Mouse (Mus musculus) stomach, embryonic 14.5 days (tissue): Measurements from ENCODE around the gene Gm33543. TPM values are rescaled to one million over a fixed set of nuclear protein-coding genes. Genes with fewer than 3 reads are reported as not detected.

Experiments used
- ATAC-seq: fragments of 200-750 bp; cut with Nextera tagmentation; 2 replicates; pipeline ENCODE4 v1.8.0; 2017; ENCODE audit warnings: low read depth, moderate TSS enrichment; ENCODE audit not compliant: insufficient number of reproducible peaks, insufficient read depth, low FRiP score
- H3K27ac ChIP-seq: fragments of 300-500 bp; sonication (generic); 2 replicates; pipeline ENCODE4 v1.5.1; 2014; ENCODE audit warnings: mild to moderate bottlenecking, low read length, moderate library complexity, mixed read lengths
- H3K27me3 ChIP-seq: fragments of 300-500 bp; sonication (generic); 2 replicates; pipeline ENCODE4 v1.6.1; 2014; ENCODE audit warnings: low read length, control low read depth, mixed read lengths; ENCODE audit not compliant: control insufficient read depth, insufficient read depth
- H3K36me3 ChIP-seq: fragments of 300-500 bp; sonication (generic); 2 replicates; pipeline ENCODE4 v1.6.1; 2014; ENCODE audit warnings: mild to moderate bottlenecking, control low read depth, low read length, moderate library complexity, mixed read lengths; ENCODE audit not compliant: control insufficient read depth, insufficient read depth
- H3K4me1 ChIP-seq: fragments of 300-500 bp; sonication (generic); 2 replicates; pipeline ENCODE4 v1.6.1; 2014; ENCODE audit warnings: low read length, control low read depth, mixed read lengths; ENCODE audit not compliant: control insufficient read depth, insufficient read depth
- H3K4me2 ChIP-seq: fragments of 300-500 bp; sonication (generic); replicated peaks from 2 replicates; pipeline ENCODE4 v1.6.1; 2014; ENCODE audit warnings: low read depth, low read length, control low read depth
- H3K4me3 ChIP-seq: fragments of 300-500 bp; sonication (generic); 2 replicates; pipeline ENCODE4 v1.5.1; 2014; ENCODE audit warnings: low read depth, low read length, control low read depth
- H3K9ac ChIP-seq: fragments of 300-500 bp; sonication (generic); replicated peaks from 2 replicates; pipeline ENCODE4 v1.6.1; 2014; ENCODE audit warnings: low read depth, mild to moderate bottlenecking, control low read depth, low read length, moderate library complexity, mixed read lengths
- H3K9me3 ChIP-seq: fragments of 300-500 bp; sonication (generic); 2 replicates; pipeline ENCODE4 v1.6.1; 2016; ENCODE audit warnings: low read depth, low read length, control low read depth; ENCODE audit not compliant: control insufficient read depth
- WGBS: fragments of 180-500 bp; shearing (Covaris S2); extraction: QIAGEN DNeasy Blood & Tissue Kit; methylation state at CpG from one replicate; pipeline ENCODE4 v1.1.7; 2014; 5-methylcytosine and 5-hydroxymethylcytosine counted together
- polyA plus RNA-seq: library from polyadenylated mRNA; unstranded; fragments of >200 nt; fragmentation: Nextera tagmentation; extraction: Ambion mirVana; gene quantifications from 2 replicates; pipeline ENCODE4 v1.2.1, GENCODE M21; 2014

Gene Gm33543
- polyA plus RNA-seq, 1 experiment from 2014 or later = not detected

- WGBS = 90% methylated on average over 2 of the region's 2 CpGs
- H3K4me2 ChIP-seq = no peak overlapping the region
- no peak overlapping the region for H3K4me3 ChIP-seq
- ATAC-seq = no peak
- H3K36me3 ChIP-seq = no peaks in the 10 kb centered on the region
- H3K4me1 ChIP-seq = no peaks in the 10 kb centered on the region
- H3K27me3 ChIP-seq = no peaks in the 10 kb centered on the region
- no peaks in the 10 kb centered on the region for H3K9me3 ChIP-seq
- H3K9ac ChIP-seq = no peak overlapping the region
- H3K27ac ChIP-seq = no peak overlapping the region
These were observed 24.2 kb downstream of the Gm33543 start for GRCm38 (mm10) chr10:95818506-95818905.

GRCm38 (mm10) chr10:95817419-95818161 is 25.1 kb downstream of the Gm33543 start:
- Histone ChIP-seq H3K4me2 (no peak overlapping the region), H3K4me3 (no peak overlapping the region), H3K9me3 (no peaks in the 10 kb centered on the region), H3K9ac (no peak overlapping the region), H3K27me3 (no peaks in the 10 kb centered on the region), H3K27ac (no peak overlapping the region), H3K4me1 (no peaks in the 10 kb centered on the region), H3K36me3 (no peaks in the 10 kb centered on the region)
- WGBS = 30% methylated on average over 9 of the region's 9 CpGs
- ATAC-seq = no peak

DNA sequence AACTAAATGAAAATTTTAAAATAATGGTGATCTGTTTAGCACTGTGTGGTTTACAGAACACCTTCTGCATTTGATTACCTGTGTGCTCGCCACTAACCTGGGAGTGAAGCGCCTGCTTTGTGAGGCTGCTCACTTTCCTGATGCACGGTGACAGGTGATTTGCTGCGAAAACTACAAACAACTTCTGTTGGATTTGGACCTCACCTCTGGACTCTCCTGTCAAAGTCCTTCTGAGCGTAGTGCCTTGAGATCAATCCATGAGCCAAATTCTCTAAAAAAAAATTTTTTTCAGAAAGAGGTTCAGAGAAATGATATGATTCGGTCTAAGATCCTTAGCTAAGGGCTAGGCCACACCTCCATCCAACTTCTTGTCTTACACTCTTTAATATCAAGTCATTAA is 28.4 kb downstream of the Gm33543 start:
- H3K27ac ChIP-seq = no peak overlapping the region
- ATAC-seq = no peak
- H3K4me3 ChIP-seq = no peak overlapping the region
- 90% methylated on average over 6 of the region's 6 CpGs for WGBS
- H3K36me3 ChIP-seq = no peaks in the 10 kb centered on the region
- H3K4me1 ChIP-seq = no peaks in the 10 kb centered on the region
- H3K4me2 ChIP-seq = no peak overlapping the region
- no peak overlapping the region for H3K9ac ChIP-seq
- no peaks in the 10 kb centered on the region for H3K27me3 ChIP-seq
- no peaks in the 10 kb centered on the region for H3K9me3 ChIP-seq

DNA sequence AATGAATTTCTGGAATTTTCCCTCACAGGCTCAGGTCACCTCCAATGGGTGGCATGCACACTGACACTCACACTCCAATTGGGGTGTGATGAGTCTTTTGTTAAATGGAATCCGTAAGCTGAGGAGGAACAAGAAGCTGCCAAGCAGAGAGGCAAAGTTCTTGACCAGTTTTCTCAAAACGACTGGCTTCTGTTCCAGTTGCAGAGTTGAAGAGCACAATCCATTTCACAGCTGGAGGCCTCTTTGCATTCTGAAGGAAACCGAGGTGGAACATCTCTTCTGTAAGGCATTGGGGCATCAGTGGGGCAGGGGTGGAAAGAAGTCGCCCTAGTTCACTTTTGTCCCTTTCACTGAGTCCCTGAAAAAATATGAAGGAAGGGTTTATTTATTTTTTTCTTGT is 30.9 kb downstream of the Gm33543 start:
- Histone ChIP-seq H3K4me2 (no peak overlapping the region), H3K4me3 (no peak overlapping the region), H3K4me1 (no peaks in the 10 kb centered on the region), H3K9me3 (no peaks in the 10 kb centered on the region), H3K36me3 (no peaks in the 10 kb centered on the region), H3K9ac (no peak overlapping the region), H3K27me3 (no peaks in the 10 kb centered on the region), H3K27ac (no peak overlapping the region)
- ATAC-seq = no peak
- WGBS = 70% methylated on average over 4 of the region's 4 CpGs

GRCm38 (mm10) chr10:95801443-95801811 is 41.3 kb downstream of the Gm33543 start:
- 40% methylated on average over 2 of the region's 2 CpGs for whole genome bisulfite sequencing
- Histone ChIP-seq H3K9ac (no peak overlapping the region), H3K9me3 (no peaks in the 10 kb centered on the region), H3K27ac (no peak overlapping the region), H3K4me3 (no peak overlapping the region), H3K4me1 (no peaks in the 10 kb centered on the region), H3K27me3 (no peaks in the 10 kb centered on the region), H3K36me3 (no peaks in the 10 kb centered on the region), H3K4me2 (no peak overlapping the region)
- ATAC-seq = no peak

DNA sequence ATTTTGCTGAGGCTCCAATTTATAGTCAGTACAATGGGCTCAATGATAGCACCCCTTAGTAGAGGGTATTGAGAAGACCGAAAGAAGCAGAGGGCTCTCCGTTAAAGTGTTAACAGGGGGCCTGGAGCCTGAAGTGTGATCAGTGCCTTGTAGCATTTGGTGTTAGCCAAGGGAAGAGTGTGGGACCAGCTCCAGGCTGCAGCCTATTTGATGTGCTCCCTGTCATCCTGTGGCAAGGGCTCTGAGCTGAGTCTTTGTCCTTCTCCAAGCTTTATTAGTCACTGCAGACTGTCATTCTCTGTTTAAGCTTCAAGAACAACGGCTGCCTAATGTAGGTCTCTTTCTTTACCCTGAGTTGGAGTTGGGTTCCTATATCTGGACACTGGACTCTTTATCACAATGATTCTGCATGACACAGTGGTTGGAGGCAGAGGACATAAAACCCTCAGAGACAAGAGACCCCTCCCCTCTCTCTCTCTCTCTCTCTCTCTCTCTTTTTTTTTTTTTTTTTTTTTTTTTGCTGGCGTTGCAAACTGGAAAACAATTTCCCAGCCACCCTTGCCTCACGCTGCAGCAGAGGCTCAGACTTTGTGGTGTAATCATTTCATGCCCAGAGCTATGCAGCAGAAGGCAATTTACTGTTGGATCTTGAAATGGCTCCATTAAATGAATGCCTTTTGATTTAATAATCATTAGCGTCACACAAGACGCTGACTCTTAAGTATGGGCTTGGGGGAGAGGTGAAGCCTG is 41.9 kb downstream of the Gm33543 start:
- Histone ChIP-seq H3K36me3 (no peaks in the 10 kb centered on the region), H3K9me3 (no peaks in the 10 kb centered on the region), H3K9ac (no peak overlapping the region), H3K27me3 (no peaks in the 10 kb centered on the region), H3K4me3 (no peak overlapping the region), H3K4me1 (no peaks in the 10 kb centered on the region), H3K27ac (no peak overlapping the region), H3K4me2 (no peak overlapping the region)
- no peak for ATAC-seq
- WGBS = 61% methylated on average over 7 of the region's 7 CpGs

DNA sequence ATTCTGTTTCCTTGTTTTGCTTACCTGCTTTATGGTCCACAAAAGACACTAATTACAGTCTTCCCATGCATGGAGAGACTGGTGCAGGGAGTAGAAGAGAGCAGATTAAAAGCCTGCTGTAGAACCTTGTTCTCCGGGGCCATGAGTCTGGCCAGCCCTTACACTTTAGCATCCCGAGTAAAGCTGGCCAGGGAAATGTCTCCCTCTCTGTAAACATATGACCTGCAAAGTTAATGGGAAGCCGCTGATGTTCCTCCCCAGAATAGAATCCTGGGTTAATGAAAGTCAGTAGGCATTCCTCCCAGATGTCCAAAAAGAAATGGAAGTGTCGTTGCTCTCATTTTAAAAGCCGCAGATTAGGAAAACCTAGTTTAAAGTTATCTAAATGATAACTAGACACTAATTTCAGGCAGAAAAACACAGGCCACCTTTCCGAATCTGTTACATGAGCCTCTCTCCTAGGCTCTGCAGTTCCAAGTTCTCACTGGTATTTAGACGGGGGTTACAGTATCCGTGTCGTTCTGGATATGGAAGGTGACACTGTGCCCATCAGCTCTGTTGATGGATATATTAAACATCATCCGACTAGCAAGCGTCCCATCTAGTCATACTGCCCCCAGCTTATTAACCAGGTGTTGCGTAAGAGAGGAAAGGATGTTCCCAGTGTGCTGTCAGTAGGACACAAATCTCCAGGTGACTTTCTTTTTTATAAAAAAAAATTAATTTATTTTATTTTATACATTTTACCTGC is 44.9 kb downstream of the Gm33543 start:
- Histone ChIP-seq H3K36me3 (no peaks in the 10 kb centered on the region), H3K4me3 (no peak overlapping the region), H3K9me3 (no peaks in the 10 kb centered on the region), H3K27me3 (no peaks in the 10 kb centered on the region), H3K27ac (no peak overlapping the region), H3K4me1 (no peaks in the 10 kb centered on the region), H3K4me2 (no peak overlapping the region), H3K9ac (no peak overlapping the region)
- ATAC-seq = no peak
- 80% methylated on average over 12 of the region's 12 CpGs for WGBS

DNA sequence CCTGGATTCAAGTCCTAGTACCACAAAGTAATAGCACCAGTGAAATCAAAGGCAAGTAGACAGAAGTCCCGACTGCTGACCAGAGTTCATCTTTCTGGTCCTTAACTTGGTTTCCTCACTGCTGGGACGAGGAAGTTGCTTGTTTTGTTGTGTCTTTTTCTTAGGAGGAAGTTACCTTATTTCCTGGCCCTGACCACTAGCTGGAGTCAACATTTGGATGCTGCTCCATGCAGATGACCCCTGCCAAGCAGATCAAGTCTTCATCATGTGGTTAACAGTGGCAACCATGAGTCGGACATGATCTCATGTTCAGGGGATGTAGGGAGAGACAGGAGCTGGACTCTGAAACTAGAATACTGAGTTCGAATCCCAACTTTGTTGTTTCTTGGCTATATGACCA is 47.2 kb downstream of the Gm33543 start:
- whole genome bisulfite sequencing = 88% methylated on average over 4 of the region's 4 CpGs
- Histone ChIP-seq H3K4me3 (no peak overlapping the region), H3K27ac (no peak overlapping the region), H3K9me3 (no peaks in the 10 kb centered on the region), H3K4me2 (no peak overlapping the region), H3K4me1 (no peaks in the 10 kb centered on the region), H3K36me3 (no peaks in the 10 kb centered on the region), H3K9ac (no peak overlapping the region), H3K27me3 (no peaks in the 10 kb centered on the region)
- no peak for ATAC-seq
